Mouse (Mus musculus) frontal cortex, adult 2 months (tissue): ENCODE results near the gene Sh2d2a. TPM values are rescaled to one million over a fixed set of nuclear protein-coding genes. Genes with fewer than 3 reads are reported as not detected.

Experiments
- polyA plus RNA-seq: library from polyadenylated mRNA; depleted of rRNA; stranded (reverse); fragments of >200 nt; gene quantifications from 2 replicates; pipeline ENCODE4 v1.2.3, GENCODE M21; 2012; rRNA removed

Gene Sh2d2a
- polyA plus RNA-seq, 1 experiment = 0.02 TPM

Other genes starting within 250 kb of the Sh2d2a start
- gene Arhgef11, start 229.2 kb upstream of the Sh2d2a start, polyA plus RNA-seq = 36.4 and 39.4 TPM in 2 replicates
- 0.19 and 0.40 TPM in 2 replicates for gene Lrrc71, start 98.1 kb upstream of the Sh2d2a start, polyA plus RNA-seq
- 0.08 and 0.19 TPM in 2 replicates for gene Ntrk1, start 51.6 kb upstream of the Sh2d2a start, polyA plus RNA-seq
- gene Insrr, start 49.8 kb upstream of the Sh2d2a start, polyA plus RNA-seq = 0.38 and 0.46 TPM in 2 replicates
- gene Pear1, start 22.4 kb upstream of the Sh2d2a start, polyA plus RNA-seq = 9.9 and 10.2 TPM in 2 replicates
- 38.8 and 40.2 TPM in 2 replicates for gene Prcc, start 38.9 kb downstream of the Sh2d2a start, polyA plus RNA-seq
- gene Hdgf, start 59.6 kb downstream of the Sh2d2a start, polyA plus RNA-seq = 171 and 183 TPM in 2 replicates
- 80.0 and 80.7 TPM in 2 replicates for gene Mrpl24, start 72.8 kb downstream of the Sh2d2a start, polyA plus RNA-seq
- gene Isg20l2, start 83.6 kb downstream of the Sh2d2a start, polyA plus RNA-seq = 12.9 and 13.9 TPM in 2 replicates
- gene Rrnad1, start 84.0 kb downstream of the Sh2d2a start, polyA plus RNA-seq = 42.4 and 46.4 TPM in 2 replicates
- gene Crabp2, start 101.9 kb downstream of the Sh2d2a start, polyA plus RNA-seq = 9.2 and 11.0 TPM in 2 replicates
- 4.3 and 4.8 TPM in 2 replicates for gene Nes, start 124.3 kb downstream of the Sh2d2a start, polyA plus RNA-seq
- 359 and 380 TPM in 2 replicates for gene Bcan, start 153.5 kb downstream of the Sh2d2a start, polyA plus RNA-seq
- gene Hapln2, start 180.8 kb downstream of the Sh2d2a start, polyA plus RNA-seq = 28.5 and 39.4 TPM in 2 replicates
- gene Gpatch4, start 196.4 kb downstream of the Sh2d2a start, polyA plus RNA-seq = 13.7 and 14.4 TPM in 2 replicates
- 79.5 and 90.3 TPM in 2 replicates for gene Naxe, start 211.7 kb downstream of the Sh2d2a start, polyA plus RNA-seq
- not detected in 2 replicates for gene Ttc24, start 231.5 kb downstream of the Sh2d2a start, polyA plus RNA-seq
- gene Iqgap3, start 235.2 kb downstream of the Sh2d2a start, polyA plus RNA-seq = 0.64 and 0.74 TPM in 2 replicates